Mouse (Mus musculus): Measurements from ENCODE around the gene H1foo. TPM values are rescaled to one million over a fixed set of nuclear protein-coding genes. Genes with fewer than 3 reads are reported as not detected.

The H1foo gene
- total and polyA plus RNA-seq, 2 experiments from 2014 or later = not detected

- Histone ChIP-seq H3K4me2 (ENCODE audit: low read depth, low read length) (no peak overlapping the region), H3K9me3 (replicated peaks; ENCODE audit: control insufficient read depth, low read length) (0 out of 2 replicates have a peak, but pooled peaks cover 6% of the 10 kb centered on the region), H3K4me3 (ENCODE audit: low read depth, low read length) (no peak overlapping the region), H3K27ac (ENCODE audit: low read depth) (no peak overlapping the region), H3K9ac (replicated peaks; ENCODE audit: low read depth, low read length) (no peak overlapping the region), H3K4me1 (ENCODE audit: control insufficient read depth, insufficient read depth) (no peaks in the 10 kb centered on the region), H3K27me3 (ENCODE audit: control insufficient read depth, insufficient read depth, low read length) (no peaks in the 10 kb centered on the region), H3K36me3 (replicated peaks; ENCODE audit: control insufficient read depth, insufficient read depth, low read length) (no peaks in the 10 kb centered on the region)
- 71% methylated on average over 8 of the region's 8 CpGs for WGBS
- TF ChIP-seq EP300 (IDR thresholded peaks at IDR 0.05; ENCODE audit: low read depth) (no peak), CTCF (IDR thresholded peaks at IDR 0.05; ENCODE audit: low read depth) (no peak)
- DNase-seq (ENCODE audit: low spot score) (no peak), ATAC-seq (ENCODE audit: insufficient read depth, low read depth) (no peak)
Measured at GRCm38 (mm10) chr6:115935544-115935943, 9.2 kb upstream of the H1foo start.

GRCm38 (mm10) chr6:115938011-115938410 lies 6.7 kb upstream of the H1foo start:
- ATAC-seq (ENCODE audit: insufficient read depth, low read depth) = no peak
- Histone ChIP-seq H3K4me2 (ENCODE audit: low read depth, low read length) (no peak overlapping the region), H3K27ac (ENCODE audit: low read depth) (no peak overlapping the region), H3K9me3 (replicated peaks; ENCODE audit: control insufficient read depth, low read length) (0 out of 2 replicates have a peak, but pooled peaks cover 6% of the 10 kb centered on the region), H3K27me3 (ENCODE audit: control insufficient read depth, insufficient read depth, low read length) (no peaks in the 10 kb centered on the region), H3K36me3 (replicated peaks; ENCODE audit: control insufficient read depth, insufficient read depth, low read length) (no peaks in the 10 kb centered on the region), H3K4me3 (ENCODE audit: low read depth, low read length) (no peak overlapping the region), H3K9ac (replicated peaks; ENCODE audit: low read depth, low read length) (no peak overlapping the region), H3K4me1 (ENCODE audit: control insufficient read depth, insufficient read depth) (peaks cover 13% of the 10 kb centered on the region; the same call in 1 of the 2 replicates)
- no peak for DNase-seq (ENCODE audit: low spot score)
- TF ChIP-seq EP300 (IDR thresholded peaks at IDR 0.05; ENCODE audit: low read depth) = no peak
- TF ChIP-seq CTCF (IDR thresholded peaks at IDR 0.05; ENCODE audit: low read depth) = no peak
- WGBS = 84% methylated on average over 2 of the region's 2 CpGs

DNA sequence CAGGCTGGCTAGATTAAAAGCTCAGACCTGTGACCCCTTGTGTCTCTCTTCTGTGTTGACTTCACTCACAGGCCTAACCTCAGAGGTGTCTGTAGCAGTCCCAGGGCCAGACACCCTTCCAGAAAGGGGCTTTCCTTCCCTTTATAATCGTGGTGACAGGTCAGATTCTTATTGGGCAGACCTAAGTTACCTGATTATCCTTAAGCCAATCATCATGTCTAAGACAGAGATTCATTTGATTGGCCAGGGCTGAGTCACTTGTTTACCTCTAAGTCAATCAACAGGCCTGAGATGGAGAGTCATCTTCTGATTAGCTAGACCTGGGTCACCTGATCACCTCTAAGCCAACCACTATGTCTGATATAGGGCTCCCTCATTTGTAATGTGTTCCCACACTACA lies 5.9 kb upstream of the H1foo start:
- DNase-seq (ENCODE audit: low spot score) (no peak), ATAC-seq (ENCODE audit: insufficient read depth, low read depth) (no peak)
- 67% methylated on average over 1 of the region's 1 CpGs for WGBS
- 0 out of 2 replicates have a peak, but pooled peaks cover 6% of the 10 kb centered on the region for H3K9me3 ChIP-seq (replicated peaks; ENCODE audit: control insufficient read depth, low read length)
- H3K4me3 ChIP-seq (ENCODE audit: low read depth, low read length) = no peak overlapping the region
- TF ChIP-seq CTCF (IDR thresholded peaks at IDR 0.05; ENCODE audit: low read depth) = no peak
- no peak for TF ChIP-seq EP300 (IDR thresholded peaks at IDR 0.05; ENCODE audit: low read depth)
- no peak overlapping the region for H3K4me2 ChIP-seq (ENCODE audit: low read depth, low read length)
- H3K9ac ChIP-seq (replicated peaks; ENCODE audit: low read depth, low read length) = no peak overlapping the region
- peaks cover 20% of the 10 kb centered on the region for H3K4me1 ChIP-seq (ENCODE audit: control insufficient read depth, insufficient read depth)
- no peaks in the 10 kb centered on the region for H3K27me3 ChIP-seq (ENCODE audit: control insufficient read depth, insufficient read depth, low read length)
- no peaks in the 10 kb centered on the region for H3K36me3 ChIP-seq (replicated peaks; ENCODE audit: control insufficient read depth, insufficient read depth, low read length)
- H3K27ac ChIP-seq (ENCODE audit: low read depth) = no peak overlapping the region

DNA sequence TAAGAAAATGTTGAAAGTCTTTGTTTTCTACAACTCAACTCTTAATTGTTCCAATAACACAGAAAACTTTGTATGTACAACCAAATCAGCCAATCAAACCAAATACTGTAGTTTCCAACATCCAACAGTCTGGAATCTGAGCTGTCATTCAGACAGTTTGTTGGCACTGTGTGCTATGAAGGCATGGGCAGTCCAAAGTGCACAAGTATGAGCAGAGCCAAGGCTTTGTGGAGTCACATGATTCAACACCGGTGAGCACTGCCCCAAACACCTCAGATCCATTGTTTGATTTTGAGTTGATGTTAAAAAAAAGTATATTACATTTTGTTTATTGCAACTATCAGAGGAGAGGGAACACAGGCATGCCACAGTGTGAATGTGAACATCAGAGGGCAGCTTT lies 4.1 kb upstream of the H1foo start:
- WGBS = 42% methylated on average over 1 of the region's 1 CpGs
- Histone ChIP-seq H3K4me2 (ENCODE audit: low read depth, low read length) (no peak overlapping the region), H3K9ac (replicated peaks; ENCODE audit: low read depth, low read length) (no peak overlapping the region), H3K4me1 (ENCODE audit: control insufficient read depth, insufficient read depth) (peaks cover 22% of the 10 kb centered on the region), H3K9me3 (replicated peaks; ENCODE audit: control insufficient read depth, low read length) (0 out of 2 replicates have a peak, but pooled peaks cover 6% of the 10 kb centered on the region), H3K4me3 (ENCODE audit: low read depth, low read length) (no peak overlapping the region), H3K27me3 (ENCODE audit: control insufficient read depth, insufficient read depth, low read length) (no peaks in the 10 kb centered on the region), H3K36me3 (replicated peaks; ENCODE audit: control insufficient read depth, insufficient read depth, low read length) (no peaks in the 10 kb centered on the region), H3K27ac (ENCODE audit: low read depth) (no peak overlapping the region)
- no peak for TF ChIP-seq EP300 (IDR thresholded peaks at IDR 0.05; ENCODE audit: low read depth)
- no peak for TF ChIP-seq CTCF (IDR thresholded peaks at IDR 0.05; ENCODE audit: low read depth)
- DNase-seq (ENCODE audit: low spot score) (no peak), ATAC-seq (ENCODE audit: insufficient read depth, low read depth) (no peak)

DNA sequence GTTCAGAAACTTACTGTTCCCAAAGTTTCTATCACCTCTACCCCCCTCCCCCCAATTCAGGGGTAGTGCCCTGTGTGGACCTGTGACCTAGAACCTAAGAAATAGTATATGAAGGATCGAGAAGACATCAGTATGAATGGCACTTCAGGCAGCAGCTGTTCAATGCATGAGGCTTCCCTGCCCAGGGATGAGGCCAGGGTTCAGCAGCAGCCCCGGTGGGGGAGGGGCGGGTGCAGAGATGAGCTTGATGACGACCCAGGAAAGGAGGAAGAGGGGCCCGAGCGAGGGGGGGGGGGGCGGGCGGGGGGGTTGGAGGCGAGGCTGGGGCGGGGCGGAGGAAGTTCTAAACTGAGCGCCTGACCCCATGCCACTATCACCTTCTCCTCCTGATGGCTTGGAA lies 3.6 kb upstream of the H1foo start:
- ATAC-seq (ENCODE audit: insufficient read depth, low read depth) = no peak
- Histone ChIP-seq H3K9ac (replicated peaks; ENCODE audit: low read depth, low read length) (no peak overlapping the region), H3K36me3 (replicated peaks; ENCODE audit: control insufficient read depth, insufficient read depth, low read length) (no peaks in the 10 kb centered on the region), H3K4me2 (ENCODE audit: low read depth, low read length) (no peak overlapping the region), H3K9me3 (replicated peaks; ENCODE audit: control insufficient read depth, low read length) (0 out of 2 replicates have a peak, but pooled peaks cover 6% of the 10 kb centered on the region), H3K27me3 (ENCODE audit: control insufficient read depth, insufficient read depth, low read length) (no peaks in the 10 kb centered on the region), H3K27ac (ENCODE audit: low read depth) (no peak overlapping the region), H3K4me1 (ENCODE audit: control insufficient read depth, insufficient read depth) (peaks cover 22% of the 10 kb centered on the region), H3K4me3 (ENCODE audit: low read depth, low read length) (no peak overlapping the region)
- TF ChIP-seq EP300 (IDR thresholded peaks at IDR 0.05; ENCODE audit: low read depth) = no peak
- DNase-seq (ENCODE audit: low spot score) = no peak
- 6% methylated on average over 8 of the region's 12 CpGs for WGBS

All from heart, postnatal 0 days (tissue).